Mouse (Mus musculus) heart, adult 2 months (tissue): ENCODE results near the gene Sacs. TPM values are rescaled to one million over a fixed set of nuclear protein-coding genes. Genes with fewer than 3 reads are reported as not detected.

Experiments
- DNase-seq, 2 experiments: peaks; one replicate each; pipeline ENCODE4 v3.0.0; 2021
- H3K27ac ChIP-seq: fragments of 200-600 bp; 2 replicates; pipeline ENCODE4 v1.8.1; 2022
- H3K27me3 ChIP-seq: fragments of 200-500 bp; 2 replicates; pipeline ENCODE4 v1.6.1; 2012; ENCODE audit warnings: mild to moderate bottlenecking, low read length, inconsistent platforms, mixed read lengths; ENCODE audit not compliant: control insufficient read depth, insufficient read depth
- H3K36me3 ChIP-seq: fragments of 200-500 bp; 2 replicates; pipeline ENCODE4 v1.6.1; 2012; ENCODE audit warnings: low read length, inconsistent platforms; ENCODE audit not compliant: control insufficient read depth, insufficient read depth
- H3K4me1 ChIP-seq: fragments of 200-500 bp; 2 replicates; pipeline ENCODE4 v1.6.1; 2011; ENCODE audit warnings: low read length; ENCODE audit not compliant: control insufficient read depth, insufficient read depth
- H3K4me3 ChIP-seq: fragments of 200-600 bp; 2 replicates; pipeline ENCODE4 v1.8.1; 2022
- H3K79me2 ChIP-seq: fragments of 200-500 bp; replicated peaks from 2 replicates; pipeline ENCODE4 v1.6.1; 2012; ENCODE audit warnings: mild to moderate bottlenecking, inconsistent platforms, low read length, moderate library complexity, mixed read lengths; ENCODE audit not compliant: control insufficient read depth, insufficient read depth
- H3K9ac ChIP-seq: fragments of 200-500 bp; 2 replicates; pipeline ENCODE4 v1.6.1; 2012; ENCODE audit warnings: low read depth, mild to moderate bottlenecking, control low read depth, inconsistent platforms, low read length, mixed read lengths
- CTCF ChIP-seq: fragments of 200-600 bp; IDR thresholded peaks from 2 replicates; pipeline ENCODE4 v1.8.1; 2022; ENCODE audit warnings: antibody characterized with exemption, mild to moderate bottlenecking, moderate library complexity
- EP300 ChIP-seq: fragments of 200-500 bp; IDR thresholded peaks from 2 replicates; pipeline ENCODE4 v1.6.1; 2011; ENCODE audit warnings: low read depth, low read length, control low read depth; ENCODE audit not compliant: insufficient read depth
- POLR2A ChIP-seq: fragments of 200-500 bp; IDR thresholded peaks from 2 replicates; pipeline ENCODE4 v1.6.1; 2011; ENCODE audit warnings: mild to moderate bottlenecking, low read depth, low read length, control low read depth; ENCODE audit not compliant: insufficient read depth
- WGBS: fragments of 180-500 bp; shearing (Covaris S2); methylation state at CpG from one replicate; pipeline ENCODE4 v1.1.7; 2018; 5-methylcytosine and 5-hydroxymethylcytosine counted together
- intact Hi-C: fragments of 180-260 bp; cut with DNase I; formaldehyde crosslinking; loops from one replicate; pipeline ENCODE4 v1.15.1; 2025
- polyA plus RNA-seq: library from polyadenylated mRNA; depleted of rRNA; stranded (reverse); fragments of >200 nt; gene quantifications from 2 replicates; pipeline ENCODE4 v1.2.3, GENCODE M21; 2012; rRNA removed
- total RNA-seq, 2 experiments: library from RNA; stranded (reverse); gene quantifications; 2 replicates each; pipeline ENCODE4 v1.2.3; 2021

Gene Sacs
- total and polyA plus RNA-seq, 3 experiments: 3.3 to 25.8 (median 24.2) TPM

DNA sequence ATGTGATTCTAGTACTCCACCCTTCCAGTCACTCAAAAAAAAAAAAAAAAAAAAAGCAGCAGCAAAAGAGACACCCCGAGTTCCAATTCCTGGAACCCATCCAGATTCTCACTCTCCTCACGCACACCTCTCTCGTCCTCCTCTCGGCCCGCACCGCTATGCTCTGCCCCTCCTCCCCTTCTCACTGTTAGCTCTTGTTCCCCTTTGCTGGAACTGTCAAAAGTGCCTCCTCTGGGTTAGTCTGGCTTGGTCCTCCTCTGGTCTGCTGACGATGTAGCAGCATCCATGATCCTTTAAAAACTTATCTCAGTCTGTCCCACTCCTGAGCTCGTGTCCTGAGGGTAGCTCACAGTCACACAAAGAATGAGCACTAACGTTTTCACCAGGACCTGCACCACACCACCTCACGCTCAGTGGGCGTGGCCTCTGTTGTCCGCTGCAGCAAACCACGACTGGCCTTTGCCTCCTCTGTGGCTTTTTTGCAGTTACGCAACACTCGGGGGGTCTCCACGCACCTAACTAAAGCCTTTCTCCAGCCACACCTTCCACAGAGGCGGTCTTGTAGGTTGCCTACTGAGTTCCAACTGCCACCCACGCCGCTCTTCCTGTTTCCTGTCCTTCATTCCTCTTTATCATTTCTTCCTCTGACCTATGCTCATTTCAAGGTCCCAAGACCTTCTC lies 150.5 kb downstream of the Sacs start:
- Histone ChIP-seq H3K4me1 (no peaks in the 10 kb centered on the region), H3K27ac (no peak overlapping the region), H3K27me3 (no peaks in the 10 kb centered on the region), H3K79me2 (no peaks in the 10 kb centered on the region), H3K9ac (no peak overlapping the region), H3K36me3 (no peaks in the 10 kb centered on the region), H3K4me3 (no peak overlapping the region)
- intact Hi-C loops: no loop called here
- 69% methylated on average over 19 of the region's 19 CpGs for WGBS
- TF ChIP-seq EP300 (no peak), POLR2A (no peak), CTCF (no peak)
- no peak for DNase-seq

Other genes starting within 250 kb of the Sacs start
- gene Tnfrsf19, start 92.0 kb upstream of the Sacs start, total RNA-seq: 1 to 10 TPM; 2.2 to 4.3 TPM
- gene Tnfrsf19, start 92.0 kb upstream of the Sacs start, polyA plus RNA-seq: 3.7 and 4.7 TPM in 2 replicates
- gene Sgcg, start 120.0 kb downstream of the Sacs start, total RNA-seq: 100 to 1,000 TPM; 181 to 235 TPM
- gene Sgcg, start 120.0 kb downstream of the Sacs start, polyA plus RNA-seq: 105 and 191 TPM in 2 replicates
- gene Arl11, start 171.3 kb downstream of the Sacs start, total RNA-seq: under 1 TPM; 0.42 to 0.75 TPM
- 0.80 and 0.85 TPM in 2 replicates for gene Arl11, start 171.3 kb downstream of the Sacs start, polyA plus RNA-seq
- 1 to 10 TPM in 1 of 2 experiments, under 1 TPM in 1; 0.98 to 1.2 TPM for gene Ebpl, start 222.0 kb downstream of the Sacs start, total RNA-seq
- gene Ebpl, start 222.0 kb downstream of the Sacs start, polyA plus RNA-seq: 1.0 and 1.3 TPM in 2 replicates